25 mouse cellular contexts compared by ENCODE assay signal in the genomic region with DNA sequence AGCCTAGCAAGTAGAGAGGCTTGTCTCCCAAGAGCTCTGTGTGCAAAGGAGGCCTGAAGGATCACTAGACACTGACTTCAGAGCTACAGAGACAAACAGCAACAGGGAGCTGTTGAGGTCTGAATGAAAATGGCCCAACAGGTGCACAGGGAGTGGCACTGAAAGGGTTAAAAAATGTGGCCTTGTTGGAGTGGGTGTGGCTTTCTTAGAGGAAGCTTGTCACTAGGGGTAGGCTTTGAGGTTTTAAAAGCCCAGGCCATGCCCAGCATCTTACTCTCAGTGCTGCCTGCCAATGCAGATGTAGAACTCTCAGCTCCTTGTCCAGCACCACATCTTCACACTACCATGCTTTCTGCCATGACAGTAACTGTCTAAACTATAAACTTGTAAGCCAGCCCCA. TPM values are rescaled to one million over a fixed set of nuclear protein-coding genes. Genes with fewer than 3 reads are reported as not detected.
DNase-seq lines count a peak whose midpoint lies in the region; ATAC-seq and TF ChIP-seq lines count a peak whose summit lies in the region.
"Had no signal": no experiment of that assay in that cellular context is flagged by ENCODE, and none has a peak within 500 bp of the region (broad histone marks: within the 10 kb centered on the region; RNA-seq: fewer than 3 reads in every experiment).

No protein-coding gene starts in this region.

- H3K9me3 ChIP-seq in liver, embryonic 14.5 days (ENCODE audit: control insufficient read depth, low read length) = no peaks in the 10 kb centered on the region
- H3K9me3 ChIP-seq in liver, embryonic 12.5 days (replicated peaks) = no peaks in the 10 kb centered on the region
- no peaks in the 10 kb centered on the region for H3K9me3 ChIP-seq in CH12.LX (replicated peaks; ENCODE audit: low read length)
- H3K9me3 ChIP-seq: forebrain, embryonic 12.5 days; heart, embryonic 15.5 days; limb, embryonic 13.5 days; liver, embryonic 15.5 days had no signal

- H3K27ac ChIP-seq in liver, embryonic 14.5 days = no peak overlapping the region
- H3K27ac ChIP-seq in liver, embryonic 12.5 days = no peak overlapping the region
- H3K27ac ChIP-seq in CH12.LX (ENCODE audit: insufficient read depth, low read depth) = no peak overlapping the region
- H3K27ac ChIP-seq: forebrain, embryonic 12.5 days; heart, embryonic 15.5 days; kidney, postnatal 0 days; limb, embryonic 13.5 days; liver, embryonic 15.5 days; macrophage had no signal

- H3K4me1 ChIP-seq in liver, embryonic 14.5 days (replicated peaks; ENCODE audit: control insufficient read depth in 2 of 2, insufficient read depth in 2 of 2, low read length in 1 of 2) = no peaks in the 10 kb centered on the region
- peaks cover 24% of the 10 kb centered on the region for H3K4me1 ChIP-seq in liver, embryonic 12.5 days
- H3K4me1 ChIP-seq in CH12.LX (ENCODE audit: control insufficient read depth in 1 of 2, insufficient read depth in 2 of 2) = peaks cover 0 to 4% of the 10 kb centered on the region in 2 experiments; a peak in 2 of 4 replicates
- H3K4me1 ChIP-seq: forebrain, embryonic 12.5 days had no signal

- no peaks in the 10 kb centered on the region; the same call in 1 of the 2 replicates for H3K79me2 ChIP-seq in CH12.LX (replicated peaks; ENCODE audit: control insufficient read depth, extremely low read depth, insufficient read depth, poor library complexity, severe bottlenecking)

- no peak for TF ChIP-seq CTCF in liver, embryonic 14.5 days (IDR thresholded peaks at IDR 0.05; ENCODE audit: low read depth)
- TF ChIP-seq CTCF in CH12.LX (conservative IDR thresholded peaks at IDR 0.05 in 1 of 2, IDR thresholded peaks at IDR 0.05 in 1 of 2; ENCODE audit: low read depth in 2 of 2, low read length in 2 of 2) = no peak

- no peak for TF ChIP-seq POLR2A in CH12.LX (IDR thresholded peaks at IDR 0.05; ENCODE audit: low read depth, low read length)

- in situ Hi-C loops in CH12.LX (cut with MboI; ENCODE audit: low pct_ligation_motif_present, low pct_unique_long_range_greater_than_20kb, low sequenced_read_pairs) = no loop called here

- H3K4me2 ChIP-seq in liver, embryonic 14.5 days (ENCODE audit: low read depth) = no peak overlapping the region
- H3K4me2 ChIP-seq in liver, embryonic 12.5 days = no peak overlapping the region
- H3K4me2 ChIP-seq in CH12.LX (ENCODE audit: insufficient read depth, low read depth, poor library complexity, severe bottlenecking) = no peak overlapping the region
- H3K4me2 ChIP-seq: forebrain, embryonic 12.5 days; heart, embryonic 15.5 days; limb, embryonic 13.5 days; liver, embryonic 15.5 days had no signal

- no peak overlapping the region for H3K4me3 ChIP-seq in liver, embryonic 14.5 days (ENCODE audit: insufficient read depth in 1 of 2, low read depth in 2 of 2, low read length in 2 of 2)
- no peak overlapping the region for H3K4me3 ChIP-seq in liver, embryonic 12.5 days
- H3K4me3 ChIP-seq in CH12.LX (replicated peaks in 1 of 3; ENCODE audit: low read depth in 2 of 3, low read length in 2 of 3, poor library complexity in 1 of 3) = no peak overlapping the region
- H3K4me3 ChIP-seq: forebrain, embryonic 12.5 days; heart, embryonic 15.5 days; limb, embryonic 13.5 days; liver, embryonic 15.5 days had no signal

- peaks cover 7% of the 10 kb centered on the region for H3K36me3 ChIP-seq in liver, embryonic 14.5 days (replicated peaks; ENCODE audit: control insufficient read depth, insufficient read depth, low read depth)
- peaks cover 50% of the 10 kb centered on the region for H3K36me3 ChIP-seq in liver, embryonic 12.5 days
- H3K36me3 ChIP-seq in CH12.LX (replicated peaks in 1 of 2; ENCODE audit: control insufficient read depth in 1 of 2, insufficient read depth in 1 of 2, low read length in 1 of 2) = peaks cover 2 to 36% of the 10 kb centered on the region in 2 experiments
- H3K36me3 ChIP-seq: forebrain, embryonic 12.5 days; heart, embryonic 15.5 days had no signal

- ATAC-seq in liver, embryonic 14.5 days (ENCODE audit: insufficient read depth) = peak; percentile 21; the same call in 1 of the 2 replicates
- ATAC-seq in liver, embryonic 12.5 days = no peak
- ATAC-seq: hindbrain, embryonic 16.5 days; intestine, postnatal 0 days; midbrain, embryonic 16.5 days had no signal

- dilution Hi-C loops in CH12.LX (cut with MboI; ENCODE audit: extremely low pct_ligation_motif_present, extremely low pct_unique_long_range_greater_than_20kb, low sequenced_read_pairs) = no loop called here

- no peak for TF ChIP-seq RAD21 in CH12.LX (IDR thresholded peaks at IDR 0.05; ENCODE audit: low read depth, low read length)

- no peaks in the 10 kb centered on the region for H3K27me3 ChIP-seq in liver, embryonic 14.5 days (ENCODE audit: control insufficient read depth, insufficient read depth, low read length)
- H3K27me3 ChIP-seq in liver, embryonic 12.5 days (replicated peaks) = no peaks in the 10 kb centered on the region
- no peaks in the 10 kb centered on the region for H3K27me3 ChIP-seq in CH12.LX (replicated peaks)
- H3K27me3 ChIP-seq: forebrain, embryonic 12.5 days; heart, embryonic 15.5 days; limb, embryonic 13.5 days; liver, embryonic 15.5 days had no signal

- no peak overlapping the region for H3K9ac ChIP-seq in liver, embryonic 14.5 days (replicated peaks)
- H3K9ac ChIP-seq in liver, embryonic 12.5 days = no peak overlapping the region
- H3K9ac ChIP-seq in CH12.LX (ENCODE audit: insufficient read depth, low read depth) = no peak overlapping the region
- H3K9ac ChIP-seq: forebrain, embryonic 12.5 days; heart, embryonic 15.5 days; limb, embryonic 13.5 days; liver, embryonic 15.5 days had no signal

- no peak for TF ChIP-seq EP300 in liver, embryonic 14.5 days (IDR thresholded peaks at IDR 0.05; ENCODE audit: low read depth)
- no peak for TF ChIP-seq EP300 in CH12.LX (IDR thresholded peaks at IDR 0.05; ENCODE audit: low read length)

- DNase-seq in liver, embryonic 14.5 days (ENCODE audit: low read depth in 3 of 3, low spot score in 3 of 3) = peak in 1 of 3 experiments; percentile 6
- peak; percentile 8 for DNase-seq in CH12.LX (ENCODE audit: extremely low read depth)
- peak; percentile 22 for DNase-seq in c-Kit-positive CD71-positive TER-119-negative erythroid progenitor cells, embryonic 14.5 days (ENCODE audit: low read depth)
- DNase-seq in mesoderm, embryonic 11.5 days (ENCODE audit: low read depth, low spot score) = peak; percentile 9
- DNase-seq in cerebellum, adult 11 months = no peak
- DNase-seq in urinary bladder, postnatal 4 days (ENCODE audit: low spot score in 2 of 2) = no peak
- DNase-seq: adrenal gland, postnatal 25 days; cerebellum, adult 8-10 months; gastrocnemius, postnatal 25 days; heart, postnatal 4 days; thymus, postnatal 25 days had no signal

TF ChIP-seq in CH12.LX, 34 proteins besides CTCF, POLR2A, EP300 and RAD21:
- TF ChIP-seq HCFC1 (IDR thresholded peaks at IDR 0.05; ENCODE audit: low read depth, low read length) = no peak
- TF ChIP-seq MAZ (IDR thresholded peaks at IDR 0.05; ENCODE audit: low read depth, low read length) = no peak
- TF ChIP-seq ELF1 (IDR thresholded peaks at IDR 0.05; ENCODE audit: low read depth, low read length) = no peak
- TF ChIP-seq MYC (IDR thresholded peaks at IDR 0.05; ENCODE audit: low read depth, low read length) = no peak
- TF ChIP-seq BHLHE40 (IDR thresholded peaks at IDR 0.05; ENCODE audit: low read depth, low read length) = no peak
- no peak for TF ChIP-seq NELFE (IDR thresholded peaks at IDR 0.05; ENCODE audit: low read depth, low read length)
- no peak for TF ChIP-seq SIN3A (IDR thresholded peaks at IDR 0.05; ENCODE audit: low read length)
- no peak for TF ChIP-seq JUN (IDR thresholded peaks at IDR 0.05; ENCODE audit: insufficient read depth, low read depth, low read length)
- no peak for TF ChIP-seq CHD1 (IDR thresholded peaks at IDR 0.05; ENCODE audit: low read depth, low read length)
- no peak for TF ChIP-seq TCF12 (IDR thresholded peaks at IDR 0.05; ENCODE audit: low read depth, low read length)
- no peak for TF ChIP-seq PAX5 (IDR thresholded peaks at IDR 0.05; ENCODE audit: low read length)
- no peak for TF ChIP-seq MAX (IDR thresholded peaks at IDR 0.05; ENCODE audit: low read length)
- TF ChIP-seq POLR2AphosphoS2 (IDR thresholded peaks at IDR 0.05; ENCODE audit: low read depth, low read length) = no peak
- TF ChIP-seq CHD2 (IDR thresholded peaks at IDR 0.05; ENCODE audit: low read length) = no peak
- TF ChIP-seq MAFK (IDR thresholded peaks at IDR 0.05; ENCODE audit: insufficient replicate concordance, low read length) = no peak
- no peak for TF ChIP-seq RCOR1 (conservative IDR thresholded peaks at IDR 0.05; ENCODE audit: low read depth, low read length)
- TF ChIP-seq USF2 (conservative IDR thresholded peaks at IDR 0.05; ENCODE audit: low read depth, low read length) = no peak
- TF ChIP-seq ZNF384 (IDR thresholded peaks at IDR 0.05; ENCODE audit: low read depth, low read length) = no peak
- TF ChIP-seq ZMIZ1 (IDR thresholded peaks at IDR 0.05; ENCODE audit: low read depth, low read length) = no peak
TF ChIP-seq in CH12.LX: peak in this region for 0.

RNA-seq across cellular contexts. Expression of a gene that starts 29.6 kb away (rescaled TPM):
- 6.4 and 8.8 TPM in 2 replicates for polyA plus RNA-seq in liver, embryonic 14.5 days (2012; rRNA removed)
- 10.3 and 11.7 TPM in 2 replicates for polyA plus RNA-seq in liver, embryonic 14.5 days (2014; fragmentation: Nextera tagmentation; extraction: Ambion mirVana)
- polyA plus RNA-seq in liver, embryonic 12.5 days (2016; fragmentation: Nextera tagmentation; extraction: Ambion mirVana) = 10.9 and 11.1 TPM in 2 replicates
- 5.6 and 7.0 TPM in 2 replicates for total RNA-seq in CH12.LX (2012; rRNA removed)
- total RNA-seq in CH12.LX (2014; rRNA removed) = 9.5 and 10.0 TPM in 2 replicates
- 10.9 and 11.3 TPM in 2 replicates for polyA plus RNA-seq in CH12.LX (2012; ENCODE audit: insufficient read length, low read depth)

RNA-seq across cellular contexts. Expression of a gene that starts 55.6 kb away (rescaled TPM):
- polyA plus RNA-seq in liver, embryonic 14.5 days (2012; rRNA removed) = 0.06 TPM in 1 of 2 replicates, not detected in the other
- polyA plus RNA-seq in liver, embryonic 14.5 days (2014; fragmentation: Nextera tagmentation; extraction: Ambion mirVana) = not detected in 2 replicates
- polyA plus RNA-seq in liver, embryonic 12.5 days (2016; fragmentation: Nextera tagmentation; extraction: Ambion mirVana) = not detected in 2 replicates
- not detected in 2 replicates for total RNA-seq in CH12.LX (2012; rRNA removed)
- not detected in 2 replicates for total RNA-seq in CH12.LX (2014; rRNA removed)
- not detected in 2 replicates for polyA plus RNA-seq in CH12.LX (2012; ENCODE audit: insufficient read length, low read depth)
- total RNA-seq: adrenal gland, postnatal 25 days; common myeloid progenitor, adult 5-6 weeks; gastrocnemius, postnatal 25 days; heart, adult 8-10 months; heart, postnatal 4 days had no signal
- polyA plus RNA-seq: C2C12; forebrain, embryonic 12.5 days; intestine, postnatal 0 days; kidney, postnatal 0 days; limb, embryonic 13.5 days; liver, embryonic 15.5 days; lung, embryonic 16.5 days; macrophage had no signal

Comparison
In these comparisons a context has a peak if more than half of its experiments do, and no peak if none do; other contexts are left out.
1. DNase-seq: peak in CH12.LX (single experiment), c-Kit-positive CD71-positive TER-119-negative erythroid progenitor cells, embryonic 14.5 days (single experiment) and mesoderm, embryonic 11.5 days (single experiment); none in cerebellum, adult 11 months (single experiment) and urinary bladder, postnatal 4 days (0 of 2).